Mouse (Mus musculus): ENCODE measurements around the gene Gm47841.

The Gm47841 gene

GRCm38 (mm10) chr15:101047194-101047555 lies at the start of gene Gm47841:
Gene Gm47841 (minus strand): TSS chr15:101047397.
- no peak for DNase-seq (ENCODE audit: low read depth, low spot score)

GRCm38 (mm10) chr15:101095392-101095791 lies 48.2 kb upstream of the Gm47841 start:
- DNase-seq (ENCODE audit: low read depth, low spot score) = no peak

- no peak for DNase-seq (ENCODE audit: low read depth, low spot score)
Measured at GRCm38 (mm10) chr15:101094979-101095378, 47.8 kb upstream of the Gm47841 start.

GRCm38 (mm10) chr15:101093988-101094387 lies 46.8 kb upstream of the Gm47841 start:
- no peak for DNase-seq (ENCODE audit: low read depth, low spot score)

DNA sequence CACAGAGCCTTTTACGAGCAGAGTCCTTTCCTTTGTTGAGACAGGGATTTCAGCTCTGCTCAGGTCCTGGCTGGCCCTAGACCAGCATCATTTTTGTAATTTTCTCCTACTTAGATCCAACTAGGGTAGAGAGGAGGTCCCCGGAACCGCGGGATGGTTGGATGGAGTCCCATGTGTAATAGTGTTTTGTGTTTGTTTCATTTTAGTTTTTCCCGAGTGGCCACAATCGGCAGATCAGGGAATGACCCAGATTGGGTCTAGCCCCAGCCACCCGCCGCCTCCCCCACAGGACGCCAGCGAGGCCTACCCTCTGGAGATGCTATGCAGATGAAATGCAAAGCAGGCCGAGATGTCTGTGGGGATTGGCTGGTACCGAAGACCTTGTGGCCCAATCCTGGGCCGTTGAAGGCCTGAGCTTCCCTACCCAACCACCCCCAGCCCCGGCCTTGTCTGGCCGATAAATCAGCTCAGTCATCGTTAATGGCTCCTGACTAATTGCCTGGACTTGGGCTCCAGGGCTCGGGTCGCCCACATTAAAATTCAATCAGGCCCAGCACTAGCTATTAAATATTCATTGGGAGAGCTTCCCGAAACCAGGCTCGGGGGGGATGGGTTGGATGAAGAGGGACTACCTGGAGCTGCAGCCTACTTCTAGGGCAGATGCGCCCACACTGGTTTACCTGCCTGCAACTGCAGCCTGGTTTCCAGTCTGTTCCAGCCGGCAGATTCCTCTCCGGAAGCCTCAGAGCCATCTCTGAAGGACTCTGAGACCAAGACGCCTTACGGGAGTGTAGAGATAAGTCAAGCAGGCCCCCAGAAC lies 45.8 kb upstream of the Gm47841 start:
- DNase-seq (ENCODE audit: low read depth, low spot score) = peak; percentile 62

GRCm38 (mm10) chr15:101092121-101092828 lies 45.1 kb upstream of the Gm47841 start:
- no peak for DNase-seq (ENCODE audit: low read depth, low spot score)

- DNase-seq (ENCODE audit: low read depth, low spot score) = no peak
Measured at GRCm38 (mm10) chr15:101091551-101091950, 44.4 kb upstream of the Gm47841 start.

DNA sequence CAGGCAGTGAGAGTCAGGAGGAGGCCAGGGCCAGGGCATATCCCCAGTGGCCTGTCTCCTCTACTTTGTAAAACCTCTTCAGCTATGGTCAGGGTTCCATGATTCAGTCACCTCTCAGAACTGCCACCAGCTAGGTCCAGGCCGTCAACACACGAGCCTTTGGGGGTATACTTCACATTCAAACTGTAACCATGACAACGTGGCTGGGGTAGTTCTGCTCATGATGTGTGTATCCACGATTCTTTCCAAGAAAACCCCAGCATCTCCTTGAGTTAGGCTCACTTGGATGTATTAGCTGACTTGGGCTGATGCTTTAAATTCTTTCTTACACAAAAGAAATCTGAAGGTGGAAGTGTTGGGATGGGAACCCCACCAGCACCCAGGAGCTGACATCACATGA lies 41.1 kb upstream of the Gm47841 start:
- DNase-seq (ENCODE audit: low read depth, low spot score) = no peak

- DNase-seq (ENCODE audit: low read depth, low spot score) = no peak
Measured at GRCm38 (mm10) chr15:101086956-101087355, 39.8 kb upstream of the Gm47841 start.

- DNase-seq (ENCODE audit: low read depth, low spot score) = no peak
Measured at GRCm38 (mm10) chr15:101086451-101086850, 39.3 kb upstream of the Gm47841 start.

DNA sequence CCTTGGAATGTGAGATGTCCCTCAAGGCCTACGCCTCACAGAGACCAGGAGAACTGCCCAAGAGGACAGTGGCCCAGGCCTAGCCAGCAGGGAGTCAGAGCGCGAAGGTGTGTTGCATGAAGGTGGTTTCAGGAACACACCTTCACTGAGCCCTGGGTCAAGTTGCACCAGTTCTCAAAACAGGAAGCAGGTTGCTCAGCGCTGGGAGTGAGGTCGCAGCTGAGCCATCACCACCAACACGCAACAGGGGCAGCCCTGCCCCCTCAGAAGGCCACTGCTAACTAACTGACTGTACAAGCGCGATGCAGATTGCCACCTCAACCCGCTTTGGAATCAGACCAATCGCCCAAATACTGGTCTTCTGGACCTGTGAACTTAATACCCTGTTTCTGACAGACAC lies 37.3 kb upstream of the Gm47841 start:
- DNase-seq (ENCODE audit: low read depth, low spot score) = no peak

GRCm38 (mm10) chr15:101082236-101082635 lies 35.0 kb upstream of the Gm47841 start:
- DNase-seq (ENCODE audit: low read depth, low spot score) = no peak

GRCm38 (mm10) chr15:101081035-101081548 lies 33.9 kb upstream of the Gm47841 start:
- no peak for DNase-seq (ENCODE audit: low read depth, low spot score)

DNA sequence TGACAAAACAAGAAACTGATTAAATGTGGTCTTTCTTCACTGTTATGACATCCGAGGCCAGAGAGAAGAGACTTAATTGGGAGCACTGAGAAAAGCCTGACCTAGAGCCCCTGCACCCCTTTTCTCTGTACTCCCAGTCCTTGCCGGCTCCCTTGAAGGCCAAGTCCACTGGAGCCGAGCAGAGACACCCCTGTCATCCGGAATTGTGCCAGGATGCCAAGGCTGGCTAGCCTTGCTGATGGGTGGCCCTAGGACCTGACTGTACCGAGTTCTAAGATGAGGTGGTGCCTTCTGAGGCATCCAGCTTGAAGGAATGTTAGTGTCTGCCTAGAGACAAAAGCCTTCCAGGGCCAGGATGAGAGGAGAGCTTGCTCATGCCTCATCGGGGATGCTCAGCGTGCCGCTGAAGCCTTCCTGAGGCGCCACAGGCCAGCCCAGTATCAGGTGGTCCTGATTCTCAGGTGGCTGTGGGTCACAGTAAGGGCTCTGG lies 32.9 kb upstream of the Gm47841 start:
- DNase-seq (ENCODE audit: low read depth, low spot score) = no peak

GRCm38 (mm10) chr15:101078731-101079156 lies 31.5 kb upstream of the Gm47841 start:
- DNase-seq (ENCODE audit: low read depth, low spot score) = no peak

DNA sequence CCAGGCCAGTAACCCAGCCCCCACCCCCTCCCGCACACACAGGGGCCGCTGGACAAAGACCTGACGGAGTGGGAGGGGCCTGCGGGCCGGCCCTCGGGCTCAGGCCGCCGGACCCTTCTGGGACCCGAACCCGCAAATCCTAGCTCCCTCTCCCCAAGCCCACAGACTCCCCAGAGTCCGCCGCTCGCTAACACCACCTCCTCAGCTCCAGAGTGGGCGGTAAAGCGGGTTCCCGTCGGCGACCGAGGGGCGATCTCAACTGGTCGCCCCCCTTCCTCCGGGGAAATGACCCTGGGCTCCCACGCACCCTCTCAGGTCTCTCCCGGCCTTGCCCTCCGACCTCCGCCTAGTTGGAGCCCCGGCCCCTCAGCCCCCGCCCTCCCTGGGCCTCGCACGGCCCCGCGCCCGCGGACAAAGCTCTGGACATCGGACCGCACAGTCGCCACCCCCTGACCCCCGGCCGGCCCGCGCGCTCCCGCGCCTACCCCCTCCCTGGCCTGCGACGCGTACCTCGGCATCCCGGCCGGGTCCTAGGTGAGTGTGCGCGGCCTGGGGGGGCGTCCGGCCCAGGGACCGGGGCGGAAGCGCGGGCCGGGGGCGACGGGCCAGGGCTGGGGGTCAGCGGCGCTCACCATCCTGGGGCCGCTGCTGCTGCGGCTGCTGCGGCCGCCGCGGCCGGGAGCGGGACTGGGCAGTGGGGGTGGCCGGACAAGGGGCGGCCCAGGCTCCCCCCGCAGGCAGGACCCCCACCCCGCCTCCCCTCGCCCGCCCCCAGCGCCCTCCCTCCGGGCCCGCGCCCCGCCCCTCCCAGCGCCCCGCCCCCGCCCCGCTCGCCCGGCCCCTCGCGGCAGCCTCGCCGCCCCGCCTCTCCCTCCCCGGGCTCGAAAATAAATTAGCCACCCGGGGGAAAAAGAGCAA lies 30.9 kb upstream of the Gm47841 start, which contains the start of gene Fignl2:
Fignl2 (minus strand) TSS at position 755 of the 918 bp plus-strand sequence.
- DNase-seq (ENCODE audit: low read depth, low spot score) = no peak

DNA sequence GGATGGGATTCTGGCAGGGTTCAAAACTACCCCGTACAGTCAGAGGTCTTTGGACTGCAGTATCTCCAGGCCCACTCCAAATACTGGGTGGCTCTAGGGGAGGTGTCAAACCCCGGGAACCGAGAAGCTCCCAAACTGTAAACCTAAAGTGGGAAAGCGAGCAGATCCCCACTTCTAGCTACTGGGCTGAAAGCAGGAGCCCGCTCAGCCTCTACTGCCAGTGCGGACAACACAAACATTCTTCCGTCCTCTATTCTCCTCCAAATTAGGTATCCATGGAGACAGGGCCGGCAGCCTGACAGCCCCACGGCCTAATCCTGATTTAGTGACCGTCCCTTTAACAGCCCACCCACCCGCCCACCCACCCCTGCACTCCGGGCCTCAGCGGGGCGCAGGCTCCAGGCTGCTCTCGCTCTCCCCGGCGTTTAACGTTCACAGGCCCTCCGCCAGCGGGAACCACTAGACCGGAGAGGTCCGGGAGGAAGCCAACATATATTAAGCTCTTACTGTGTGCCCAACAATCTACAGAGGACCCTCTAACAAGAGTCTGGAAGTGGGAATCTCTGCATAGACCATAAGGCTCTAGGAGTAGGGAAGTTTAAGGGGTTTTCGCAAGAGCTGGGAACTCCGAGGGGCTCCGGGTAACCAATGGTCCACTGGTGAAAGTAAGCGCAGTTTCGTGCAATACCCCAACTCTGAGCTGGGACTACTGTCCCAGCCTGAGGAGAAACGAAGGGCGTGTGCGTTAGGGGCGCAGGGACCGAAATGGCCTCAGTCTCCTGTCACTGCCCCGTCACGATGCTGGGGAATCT lies 30.0 kb upstream of the Gm47841 start:
- no peak for DNase-seq (ENCODE audit: low read depth, low spot score)

DNA sequence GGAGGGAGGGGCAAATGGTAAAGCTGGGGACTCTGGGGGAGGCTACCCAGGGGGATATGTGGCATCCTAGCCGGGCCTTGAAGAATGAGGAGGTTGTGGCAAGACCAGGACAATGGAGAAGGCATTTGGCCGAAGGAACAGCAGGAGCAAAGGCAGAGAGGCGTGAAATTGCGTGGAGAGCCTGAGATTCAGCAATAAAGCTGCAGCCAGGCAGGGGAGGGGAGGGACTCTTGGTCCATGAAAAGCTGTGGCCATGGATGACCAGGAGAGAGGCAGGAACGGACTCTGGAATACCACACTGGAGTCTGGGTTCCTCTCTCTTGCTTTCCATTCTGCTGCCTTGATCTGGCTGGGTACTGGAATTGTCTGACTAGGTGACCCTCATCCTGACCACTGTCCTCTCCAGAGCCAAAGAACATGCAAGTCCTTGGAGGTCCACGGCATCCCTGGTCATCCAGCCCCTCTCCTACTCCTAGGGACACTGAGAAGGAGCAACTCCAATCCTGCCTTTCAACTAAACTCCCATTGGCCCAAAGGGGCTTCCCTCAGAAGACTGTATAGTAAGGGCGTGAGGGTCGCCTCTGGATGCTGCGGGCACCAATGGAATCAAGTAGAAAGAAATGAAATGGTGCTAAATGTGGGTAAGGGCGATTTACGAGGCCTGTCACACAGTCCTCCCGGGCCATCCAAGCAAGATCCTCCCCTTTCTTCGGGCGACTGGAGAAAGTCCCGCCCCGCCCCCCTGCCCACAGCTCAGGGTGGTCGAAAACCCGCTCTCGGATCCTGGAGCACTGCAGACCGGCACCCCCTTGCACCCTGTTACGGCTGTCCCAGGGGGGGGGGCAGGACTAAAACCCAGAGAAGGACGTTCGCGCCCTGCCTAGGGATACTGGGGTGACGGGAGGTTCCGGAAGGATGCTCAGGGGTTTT lies 29.1 kb upstream of the Gm47841 start:
- no peak for DNase-seq (ENCODE audit: low read depth, low spot score)

DNA sequence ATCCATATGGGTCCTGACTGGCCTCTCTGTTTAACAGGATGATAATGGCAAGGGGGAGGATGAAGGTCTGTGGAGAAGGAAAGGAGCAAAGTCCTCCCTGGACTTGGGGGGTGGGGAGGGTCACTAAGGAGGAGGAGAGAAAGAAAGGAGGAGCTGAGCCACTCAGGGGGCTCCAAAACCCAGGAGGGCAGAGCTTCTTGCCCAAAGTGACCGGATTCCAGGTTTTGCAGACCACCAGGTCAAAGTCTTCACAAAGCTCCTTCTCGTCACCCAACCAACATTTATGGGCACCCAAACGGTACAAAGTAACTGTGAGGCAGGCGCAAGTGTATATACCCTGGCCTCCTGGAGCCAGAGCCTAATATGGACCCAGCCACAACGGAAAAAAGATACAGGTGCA lies 28.5 kb upstream of the Gm47841 start:
- DNase-seq (ENCODE audit: low read depth, low spot score) = no peak

Measured in WW6 (cell line).